Mouse (Mus musculus) limb, embryonic 14.5 days (tissue): ENCODE results near the gene Adgrl3. TPM values are rescaled to one million over a fixed set of nuclear protein-coding genes. Genes with fewer than 3 reads are reported as not detected.

Source experiments
- ATAC-seq: fragments of 200-750 bp; cut with Nextera tagmentation; 2 replicates; pipeline ENCODE4 v1.8.0; 2017; ENCODE audit warnings: low read depth, moderate number of reproducible peaks, moderate TSS enrichment; ENCODE audit not compliant: low FRiP score
- DNase-seq: peaks from one replicate; pipeline ENCODE4 v3.0.0-alpha.2; 2015; ENCODE audit warnings: low spot score
- H3K27ac ChIP-seq: fragments of 300-500 bp; sonication (generic); replicated peaks from 2 replicates; pipeline ENCODE4 v1.5.1; 2014; ENCODE audit warnings: low read depth, mild to moderate bottlenecking, low read length, moderate library complexity, mixed read lengths
- H3K27me3 ChIP-seq: fragments of 300-500 bp; sonication (generic); 2 replicates; pipeline ENCODE4 v1.6.1; 2014; ENCODE audit warnings: low read length, mixed read lengths; ENCODE audit not compliant: control insufficient read depth, insufficient read depth
- H3K36me3 ChIP-seq: fragments of 300-500 bp; sonication (generic); 2 replicates; pipeline ENCODE4 v1.6.1; 2014; ENCODE audit warnings: mild to moderate bottlenecking, low read length, moderate library complexity, mixed read lengths; ENCODE audit not compliant: control insufficient read depth, insufficient read depth
- H3K4me1 ChIP-seq: fragments of 300-500 bp; sonication (generic); 2 replicates; pipeline ENCODE4 v1.6.1; 2014; ENCODE audit warnings: antibody characterized with exemption, low read length, mixed read lengths; ENCODE audit not compliant: control insufficient read depth, insufficient read depth
- H3K4me2 ChIP-seq: fragments of 300-500 bp; sonication (generic); replicated peaks from 2 replicates; pipeline ENCODE4 v1.6.1; 2014; ENCODE audit warnings: low read depth, mild to moderate bottlenecking, low read length, moderate library complexity; ENCODE audit not compliant: severe bottlenecking
- H3K4me3 ChIP-seq: fragments of 300-500 bp; sonication (generic); replicated peaks from 2 replicates; pipeline ENCODE4 v1.5.1; 2014; ENCODE audit warnings: low read length
- H3K9ac ChIP-seq: fragments of 300-500 bp; sonication (generic); 2 replicates; pipeline ENCODE4 v1.6.1; 2014; ENCODE audit warnings: mild to moderate bottlenecking, low read depth, low read length, moderate library complexity; ENCODE audit not compliant: severe bottlenecking
- H3K9me3 ChIP-seq: fragments of 300-500 bp; sonication (generic); 2 replicates; pipeline ENCODE4 v1.6.1; 2016; ENCODE audit warnings: low read length; ENCODE audit not compliant: control insufficient read depth
- POLR2A ChIP-seq: fragments of 200-500 bp; IDR thresholded peaks from 2 replicates; pipeline ENCODE4 v1.8.0; 2012; ENCODE audit warnings: inconsistent platforms, mild to moderate bottlenecking, moderate library complexity, borderline replicate concordance; ENCODE audit not compliant: insufficient read depth, insufficient read length; ENCODE audit errors: extremely low read depth
- WGBS: fragments of 180-500 bp; shearing (Covaris S2); extraction: QIAGEN DNeasy Blood & Tissue Kit; methylation state at CpG from one replicate; pipeline ENCODE4 v1.1.7; 2014; 5-methylcytosine and 5-hydroxymethylcytosine counted together
- polyA plus RNA-seq, 2 experiments: library from polyadenylated mRNA; depleted of rRNA in 1 of 2; stranded (reverse) in 1 of 2; unstranded in 1 of 2; fragments of >200 nt; fragmentation: Nextera tagmentation in 1 of 2; extraction: Ambion mirVana in 1 of 2; gene quantifications; 2 replicates each; pipeline versions ENCODE4 v1.2.1 to v1.2.3; 2012 to 2014

Adgrl3 gene
- polyA plus RNA-seq, 2 experiments: 37.6 to 41.1 TPM

DNA sequence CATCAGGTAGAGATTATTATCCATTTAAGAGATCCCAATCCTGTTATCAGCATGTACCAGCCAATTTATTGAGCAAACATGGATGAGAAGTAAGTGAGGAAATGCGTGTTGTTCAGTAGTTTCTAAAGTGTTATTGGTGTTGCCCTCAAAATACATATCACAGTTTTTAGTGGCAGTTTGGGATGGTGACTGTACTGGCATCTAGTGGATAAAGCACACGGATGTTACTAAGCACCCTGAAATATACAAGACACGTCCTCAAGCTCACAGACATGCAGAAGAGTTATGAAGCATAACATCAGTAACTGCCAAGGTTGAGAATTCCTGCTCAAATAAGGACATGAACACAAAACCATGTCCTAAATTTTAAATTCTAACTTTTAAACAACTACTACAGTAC lies 601.8 kb downstream of the Adgrl3 start:
- no peak for TF ChIP-seq POLR2A
- 81% methylated on average over 3 of the region's 3 CpGs for WGBS

DNA sequence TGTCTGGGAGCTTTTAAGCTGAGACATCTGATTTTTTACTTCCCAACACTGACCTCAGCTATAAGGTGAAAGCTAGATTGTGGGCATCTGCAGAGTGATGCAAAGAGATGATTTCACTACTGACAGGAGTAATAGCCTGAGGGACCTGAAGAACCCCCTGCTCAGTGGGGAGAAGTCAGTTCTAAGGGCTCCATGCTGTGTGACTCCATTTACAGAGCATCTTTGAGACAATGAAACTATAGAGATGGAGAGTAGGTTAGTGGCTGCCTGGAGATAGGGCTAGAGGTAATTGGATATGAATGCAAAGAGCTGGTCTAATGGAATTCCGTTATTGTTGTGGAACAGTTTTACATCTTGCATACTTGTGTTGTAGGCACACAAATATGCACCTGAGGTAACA lies 603.9 kb downstream of the Adgrl3 start:
- 67% methylated on average over 1 of the region's 1 CpGs for WGBS
- TF ChIP-seq POLR2A: no peak
- Histone ChIP-seq H3K36me3 (no peaks in the 10 kb centered on the region), H3K4me1 (no peaks in the 10 kb centered on the region), H3K4me3 (no peak overlapping the region), H3K27ac (no peak overlapping the region), H3K9me3 (no peaks in the 10 kb centered on the region), H3K27me3 (no peaks in the 10 kb centered on the region), H3K4me2 (no peak overlapping the region), H3K9ac (no peak overlapping the region)
- no peak for DNase-seq
- ATAC-seq: no peak

More for the DNA sequence above, 601.8 kb downstream of the Adgrl3 start:
- Histone ChIP-seq H3K9ac (no peak overlapping the region), H3K4me1 (no peaks in the 10 kb centered on the region), H3K27me3 (no peaks in the 10 kb centered on the region), H3K4me2 (no peak overlapping the region), H3K9me3 (no peaks in the 10 kb centered on the region), H3K27ac (no peak overlapping the region), H3K36me3 (no peaks in the 10 kb centered on the region), H3K4me3 (no peak overlapping the region)
- ATAC-seq (no peak), DNase-seq (no peak)

DNA sequence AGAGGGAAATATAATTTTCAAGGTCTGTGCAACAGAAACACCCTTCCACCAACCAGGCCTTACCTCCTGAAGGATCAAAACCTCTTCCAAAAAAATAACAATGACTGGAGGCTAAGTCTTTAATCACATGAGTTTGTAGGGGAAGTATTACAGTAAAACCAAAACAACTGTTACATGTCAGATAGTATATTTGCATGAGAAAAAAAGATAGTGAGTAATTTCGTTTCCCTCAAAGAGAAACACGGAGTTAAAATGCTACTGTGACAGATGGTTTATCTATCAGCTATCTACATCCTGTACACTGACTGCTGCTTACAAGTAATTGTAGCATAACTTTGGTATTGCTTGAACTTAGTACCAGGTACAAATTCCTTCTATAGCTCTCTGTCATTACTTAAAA lies 616.2 kb downstream of the Adgrl3 start:
- Histone ChIP-seq H3K27ac (no peak overlapping the region), H3K9ac (no peak overlapping the region), H3K4me1 (no peaks in the 10 kb centered on the region), H3K36me3 (no peaks in the 10 kb centered on the region), H3K27me3 (no peaks in the 10 kb centered on the region), H3K4me2 (no peak overlapping the region), H3K9me3 (no peaks in the 10 kb centered on the region), H3K4me3 (no peak overlapping the region)
- TF ChIP-seq POLR2A: no peak
- ATAC-seq: no peak
- no peak for DNase-seq
- WGBS: 76% methylated on average over 2 of the region's 2 CpGs

GRCm38 (mm10) chr5:81638422-81638821 lies 618.5 kb downstream of the Adgrl3 start:
- H3K27me3 ChIP-seq: no peaks in the 10 kb centered on the region
- ATAC-seq (no peak), DNase-seq (no peak)
- no peaks in the 10 kb centered on the region for H3K36me3 ChIP-seq
- no peaks in the 10 kb centered on the region for H3K4me1 ChIP-seq
- H3K27ac ChIP-seq: no peak overlapping the region
- TF ChIP-seq POLR2A: no peak
- H3K4me2 ChIP-seq: no peak overlapping the region
- no peaks in the 10 kb centered on the region for H3K9me3 ChIP-seq
- WGBS: 93% methylated on average over 2 of the region's 2 CpGs
- H3K4me3 ChIP-seq: no peak overlapping the region
- no peak overlapping the region for H3K9ac ChIP-seq

DNA sequence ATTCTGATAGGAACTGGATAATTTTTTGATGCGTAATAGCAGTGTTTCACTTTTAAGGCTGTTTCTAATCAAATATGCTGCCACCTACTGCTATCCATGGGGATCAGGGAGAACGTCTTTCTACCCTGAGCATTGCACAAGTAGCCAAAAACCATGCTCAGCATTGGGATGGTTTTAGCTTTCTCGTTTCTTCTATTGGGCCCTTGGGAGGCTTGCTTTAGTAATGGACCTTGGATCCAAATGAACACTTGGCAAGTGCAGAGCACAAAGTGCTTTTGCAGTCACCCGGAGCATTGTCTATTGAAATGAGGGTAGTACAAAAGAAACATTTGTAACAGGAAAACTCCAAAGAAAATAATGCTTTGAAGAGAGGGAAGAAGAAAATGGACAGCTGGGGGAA lies 620.2 kb downstream of the Adgrl3 start:
- Histone ChIP-seq H3K27ac (no peak overlapping the region), H3K4me2 (no peak overlapping the region), H3K4me1 (no peaks in the 10 kb centered on the region), H3K27me3 (no peaks in the 10 kb centered on the region), H3K9ac (no peak overlapping the region), H3K36me3 (no peaks in the 10 kb centered on the region), H3K4me3 (no peak overlapping the region), H3K9me3 (no peaks in the 10 kb centered on the region)
- no peak for TF ChIP-seq POLR2A
- WGBS: 60% methylated on average over 4 of the region's 4 CpGs
- DNase-seq: peak; percentile 61
- ATAC-seq: no peak

DNA sequence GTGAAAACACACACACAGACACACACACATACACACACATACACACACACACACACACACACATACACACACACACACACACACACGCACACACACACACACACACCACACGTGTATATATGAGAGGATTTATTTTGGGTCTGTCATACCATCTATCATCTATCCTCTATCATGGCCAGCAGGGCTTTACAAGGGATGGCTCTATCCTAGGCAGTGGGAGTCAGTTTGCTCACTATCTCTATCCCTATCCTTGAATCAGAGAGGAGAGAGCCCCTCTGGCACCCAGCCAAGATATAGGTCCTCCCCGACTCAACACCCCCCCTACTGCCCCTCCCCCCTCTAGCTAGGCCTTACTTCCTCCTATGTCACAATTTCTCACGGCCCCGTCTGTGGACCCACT lies 625.6 kb downstream of the Adgrl3 start:
- Histone ChIP-seq H3K27me3 (no peaks in the 10 kb centered on the region), H3K36me3 (peaks cover 3% of the 10 kb centered on the region; the same call in 1 of the 2 replicates), H3K9ac (no peak overlapping the region), H3K9me3 (no peaks in the 10 kb centered on the region), H3K4me2 (no peak overlapping the region), H3K27ac (no peak overlapping the region), H3K4me3 (no peak overlapping the region), H3K4me1 (no peaks in the 10 kb centered on the region)
- no peak for DNase-seq
- WGBS: 89% methylated on average over 5 of the region's 5 CpGs
- no peak for ATAC-seq
- TF ChIP-seq POLR2A: no peak
